Mouse (Mus musculus) gastrocnemius, adult 8-10 months (tissue): ENCODE results near the gene Epb41l5. TPM values are rescaled to one million over a fixed set of nuclear protein-coding genes. Genes with fewer than 3 reads are reported as not detected.
A peak's percentile ranks its signal among the peaks of the same experiment; 100 is the strongest.

ENCODE experiments used
- DNase-seq, 2 experiments: peaks; one replicate each; pipeline ENCODE4 v3.0.0; 2022; ENCODE audit warnings: low spot score in 2 of 2
- total RNA-seq, 4 experiments: library from RNA; stranded (reverse); gene quantifications; 2 replicates each; pipeline ENCODE4 v1.2.4; 2022

Epb41l5 gene
- total RNA-seq, result 1 to 10 TPM; 4.4 to 5.9 (median 5.6) TPM

DNA sequence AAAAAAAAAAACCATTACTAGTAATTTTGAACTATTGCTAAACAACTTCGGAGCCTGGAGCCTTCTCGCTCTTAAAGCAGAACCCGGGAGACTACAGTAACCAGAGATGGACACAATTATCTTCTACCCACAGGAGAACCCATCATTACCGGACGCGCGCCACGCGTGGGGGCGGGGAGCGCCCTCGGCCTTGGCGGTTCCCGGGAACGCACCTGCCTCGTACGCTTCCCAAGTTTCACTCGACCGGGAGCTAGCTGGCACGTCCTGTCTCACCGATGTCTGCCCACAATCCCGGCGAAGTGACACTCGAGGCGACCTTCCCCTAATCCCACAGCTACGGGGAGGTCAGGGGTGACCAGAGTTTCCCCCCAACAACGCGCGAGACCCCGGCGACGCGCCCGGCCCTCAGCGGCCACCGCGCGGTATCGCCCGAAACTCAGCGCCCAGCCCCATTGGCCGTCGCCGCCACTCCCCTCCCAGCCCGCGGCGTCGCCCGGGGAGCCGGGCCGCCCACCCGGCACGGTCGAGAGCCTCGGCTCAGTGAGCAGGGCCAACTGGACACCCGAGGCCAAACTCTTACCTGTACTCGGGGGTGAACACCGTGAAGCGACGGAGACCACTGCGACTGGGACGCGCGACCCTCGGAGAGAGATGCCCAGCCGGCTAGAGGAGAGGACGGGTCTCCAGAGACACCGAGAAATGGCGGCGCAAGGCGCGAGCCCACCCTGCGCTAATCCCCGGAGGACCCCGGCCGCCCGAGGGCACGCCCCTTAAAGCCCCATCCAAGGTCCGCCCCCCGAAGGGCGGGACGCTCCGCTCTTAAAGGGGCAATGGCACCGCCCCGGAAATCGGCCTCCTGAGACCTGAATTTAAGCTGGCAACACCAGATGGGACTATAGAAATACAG lies at the start of gene Epb41l5:
Gene Epb41l5, minus strand, starts transcription at position 796 of the 907 bp plus-strand sequence.
- peak; percentile 69 to 74 for DNase-seq

DNA sequence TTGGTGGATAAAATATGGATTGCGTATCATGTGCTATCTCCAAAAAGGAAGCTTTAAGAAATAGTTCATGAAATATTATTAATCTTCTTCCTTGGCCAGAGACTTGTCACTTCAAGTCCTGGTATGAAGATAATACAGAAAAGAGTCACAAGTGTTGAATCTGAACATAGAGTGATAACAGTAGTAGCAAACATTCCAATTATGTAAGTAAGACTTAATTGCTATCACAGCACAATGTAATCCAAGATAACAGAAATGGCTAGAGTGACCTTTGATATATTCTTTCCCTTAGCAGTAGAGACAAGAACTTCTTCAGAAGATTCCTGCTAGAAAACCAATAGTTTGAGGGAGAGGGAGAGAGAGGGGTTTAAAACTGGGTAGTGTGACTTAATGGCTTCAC lies 48.1 kb upstream of the Epb41l5 start:
- no peak for DNase-seq

DNA sequence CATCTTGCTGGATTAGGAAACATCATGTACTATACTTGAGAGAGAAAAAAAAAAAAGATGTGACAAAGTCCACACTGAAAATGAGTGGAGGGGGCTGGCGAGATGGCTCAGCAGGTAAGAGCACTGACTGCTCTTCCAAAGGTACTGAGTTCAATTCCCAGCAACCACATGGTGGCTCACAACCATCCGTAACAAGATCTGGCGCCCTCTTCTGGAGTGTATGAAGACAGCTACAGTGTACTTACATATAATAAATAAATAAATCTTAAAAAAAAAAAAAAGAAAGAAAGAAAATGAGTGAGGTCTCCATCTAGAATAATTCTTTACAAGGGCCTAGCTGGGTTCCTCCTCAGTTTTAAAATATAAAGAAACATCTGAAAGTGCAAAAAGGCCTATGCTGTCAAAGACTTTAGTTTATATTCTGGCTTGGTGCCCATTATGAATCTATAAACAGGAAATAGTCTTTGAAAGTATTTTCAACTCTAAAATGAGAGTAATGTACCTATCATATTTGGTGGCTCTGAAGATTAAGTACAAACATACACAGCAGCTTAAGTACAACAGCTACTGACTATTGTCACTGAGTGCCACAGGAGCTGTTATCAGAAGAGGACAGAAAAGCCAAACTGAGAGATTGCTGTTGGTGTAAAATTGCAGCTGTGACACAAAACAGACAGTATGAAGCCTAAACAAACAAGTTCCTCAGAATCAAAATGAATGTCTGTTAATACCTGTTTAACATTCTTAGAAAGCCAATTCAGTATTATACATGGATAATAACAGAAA lies 37.2 kb upstream of the Epb41l5 start:
- DNase-seq, result no peak

DNA sequence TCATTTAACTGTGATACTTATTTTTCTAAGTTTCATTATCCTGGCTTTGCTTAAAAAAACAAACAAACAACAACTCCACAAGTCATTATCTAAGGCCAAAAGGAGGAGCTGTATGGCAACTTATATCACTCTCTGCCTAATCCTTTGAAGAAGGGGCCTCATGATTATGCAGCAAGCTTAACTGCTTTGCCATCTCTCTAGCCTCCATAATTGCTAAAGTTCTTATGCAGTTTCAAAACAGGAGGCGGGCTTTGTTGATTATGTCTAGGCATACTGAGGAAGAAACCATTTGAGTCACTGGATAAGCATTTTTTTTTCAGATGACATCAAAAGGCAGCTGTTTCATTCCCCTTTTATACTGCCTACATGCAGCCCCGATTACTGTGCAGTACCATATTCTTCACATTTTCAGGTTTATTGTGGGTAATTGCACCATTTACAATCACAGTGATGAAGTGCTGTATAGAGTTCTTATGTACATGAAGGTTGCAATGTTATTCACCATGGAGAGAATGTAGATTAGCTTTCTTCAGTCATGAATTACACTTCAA lies 32.9 kb upstream of the Epb41l5 start:
- no peak for DNase-seq

DNA sequence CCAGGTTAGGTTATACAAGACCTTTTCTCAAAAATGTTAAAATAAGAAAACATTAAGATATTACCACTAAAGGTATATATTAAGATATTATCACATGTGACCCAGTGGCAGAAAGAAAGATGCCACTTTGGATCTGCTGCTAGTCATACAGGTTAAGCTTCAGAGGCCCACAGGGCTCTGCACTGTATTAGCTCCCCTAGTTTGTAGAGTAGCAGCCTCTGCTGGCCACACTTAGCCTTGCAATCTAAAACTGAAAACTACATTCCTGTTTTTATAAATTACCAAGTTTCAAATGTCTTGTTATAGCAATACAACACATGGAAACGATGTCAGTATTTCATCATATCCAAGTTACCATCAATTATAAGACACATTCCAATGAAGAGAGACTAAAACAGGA lies 26.2 kb upstream of the Epb41l5 start:
- DNase-seq, result no peak

DNA sequence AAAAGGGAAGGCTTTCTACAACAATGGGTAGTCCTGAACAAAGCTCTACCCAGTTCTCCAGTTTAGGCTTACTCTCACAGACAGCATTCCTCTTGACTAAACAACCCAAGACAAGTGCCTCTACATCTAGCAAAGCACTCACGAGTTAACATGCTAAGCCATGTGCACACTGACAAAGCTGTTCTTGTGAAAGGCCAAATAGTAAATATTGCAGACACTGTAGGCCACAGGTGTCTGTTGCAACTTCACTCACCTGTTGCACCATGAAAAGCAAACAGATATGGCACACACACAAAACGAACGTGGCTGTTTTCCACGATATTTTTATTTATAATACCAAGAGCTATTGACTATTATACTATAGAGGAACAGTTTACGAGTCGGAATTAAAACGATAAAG lies 18.1 kb upstream of the Epb41l5 start:
- DNase-seq, result no peak

DNA sequence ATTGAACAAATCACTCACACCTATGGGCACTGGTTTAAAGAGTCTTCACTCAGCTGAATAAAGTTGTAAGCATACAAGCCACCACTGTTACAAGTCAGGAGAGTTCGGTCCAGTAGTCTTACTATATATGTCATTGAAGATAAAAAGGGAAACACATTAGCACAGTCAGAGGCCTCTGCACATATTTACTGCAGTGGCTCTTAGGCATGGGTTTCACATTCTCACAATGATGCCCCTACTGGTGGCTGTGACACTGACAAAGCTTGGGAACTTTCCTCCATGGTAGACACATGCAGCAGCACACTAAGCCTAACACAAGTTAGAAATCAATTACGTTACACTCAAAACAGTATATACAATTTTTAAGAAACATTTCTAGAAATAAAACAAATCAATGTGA lies 5.5 kb upstream of the Epb41l5 start:
- no peak for DNase-seq

DNA sequence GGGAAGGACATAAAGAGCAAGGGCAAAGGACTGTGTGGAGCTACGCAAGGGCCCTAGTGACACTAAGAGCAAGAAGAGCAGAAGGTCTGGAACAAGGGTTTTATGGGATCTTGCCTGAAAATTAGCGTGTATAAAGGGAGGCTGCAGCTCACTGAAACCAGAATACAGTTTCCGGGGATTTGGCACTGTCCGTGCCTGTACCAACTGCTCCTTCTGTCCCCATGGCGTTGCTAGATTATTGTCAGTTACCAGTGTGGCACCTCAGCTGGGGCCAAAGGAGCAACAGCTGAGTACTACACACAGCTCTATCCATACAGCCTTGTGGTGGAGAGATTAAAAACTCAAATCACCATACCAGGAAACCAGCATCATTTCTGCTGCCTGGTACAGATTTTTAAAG lies 1.6 kb upstream of the Epb41l5 start:
- DNase-seq, result no peak

DNA sequence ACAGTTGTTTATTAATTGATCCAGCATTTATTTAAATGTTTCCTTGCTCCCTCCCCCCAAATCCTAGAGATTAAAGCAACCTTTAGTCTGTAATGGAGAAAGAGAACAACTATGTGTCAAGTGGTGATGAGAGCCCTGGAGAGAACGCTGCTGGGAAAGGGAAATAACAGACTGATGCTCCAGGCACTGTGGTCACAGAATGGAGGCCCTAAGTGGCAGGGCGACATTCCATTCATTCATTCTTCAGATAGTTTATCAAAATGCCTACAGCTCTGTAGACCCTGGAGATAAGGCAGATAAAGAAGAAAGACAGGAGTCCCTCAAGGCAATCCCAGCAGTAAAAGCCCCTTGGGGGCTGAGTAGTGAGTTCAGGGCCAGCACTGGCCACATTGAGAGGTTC lies 827 bp upstream of the Epb41l5 start:
- DNase-seq, result no peak

DNA sequence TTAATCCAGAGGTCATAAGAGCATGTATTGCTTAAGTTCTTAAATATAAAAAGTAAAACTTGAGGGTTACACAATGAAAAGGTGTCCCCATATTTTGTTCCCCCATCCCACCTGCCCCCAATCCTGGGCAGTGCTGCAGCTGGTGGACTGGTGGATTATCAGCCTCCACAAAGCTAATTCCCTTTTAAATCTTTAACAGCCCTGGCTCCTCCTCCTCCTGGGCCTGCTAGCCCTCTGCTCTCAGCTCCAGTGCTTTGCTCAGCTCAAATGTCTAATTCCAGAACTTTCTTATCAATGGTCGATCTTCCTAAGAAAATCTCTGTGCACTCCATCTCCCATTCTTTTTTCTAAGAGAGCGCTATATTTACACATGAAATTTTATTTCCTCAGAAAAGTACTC lies 2.4 kb downstream of the Epb41l5 start:
- DNase-seq, result no peak

DNA sequence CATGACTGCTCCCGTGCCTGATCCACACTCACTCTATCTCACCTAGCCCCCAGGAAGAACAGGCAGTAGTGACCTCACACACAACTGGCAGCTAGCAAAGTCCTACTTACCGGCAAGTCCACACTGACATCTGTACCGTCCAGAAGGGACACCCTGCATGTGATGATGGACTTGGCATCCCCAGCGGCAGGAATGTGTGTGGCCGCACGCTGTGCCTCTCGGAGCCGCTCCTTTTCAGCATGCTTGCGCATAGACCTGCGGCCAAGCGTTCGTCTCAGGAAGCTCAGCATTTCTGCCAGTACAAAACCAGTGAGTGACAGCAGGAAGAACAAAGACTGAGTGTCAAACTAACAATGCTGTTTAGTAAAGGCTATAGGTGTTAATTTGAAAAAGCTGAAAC lies 6.4 kb downstream of the Epb41l5 start:
- no peak for DNase-seq

DNA sequence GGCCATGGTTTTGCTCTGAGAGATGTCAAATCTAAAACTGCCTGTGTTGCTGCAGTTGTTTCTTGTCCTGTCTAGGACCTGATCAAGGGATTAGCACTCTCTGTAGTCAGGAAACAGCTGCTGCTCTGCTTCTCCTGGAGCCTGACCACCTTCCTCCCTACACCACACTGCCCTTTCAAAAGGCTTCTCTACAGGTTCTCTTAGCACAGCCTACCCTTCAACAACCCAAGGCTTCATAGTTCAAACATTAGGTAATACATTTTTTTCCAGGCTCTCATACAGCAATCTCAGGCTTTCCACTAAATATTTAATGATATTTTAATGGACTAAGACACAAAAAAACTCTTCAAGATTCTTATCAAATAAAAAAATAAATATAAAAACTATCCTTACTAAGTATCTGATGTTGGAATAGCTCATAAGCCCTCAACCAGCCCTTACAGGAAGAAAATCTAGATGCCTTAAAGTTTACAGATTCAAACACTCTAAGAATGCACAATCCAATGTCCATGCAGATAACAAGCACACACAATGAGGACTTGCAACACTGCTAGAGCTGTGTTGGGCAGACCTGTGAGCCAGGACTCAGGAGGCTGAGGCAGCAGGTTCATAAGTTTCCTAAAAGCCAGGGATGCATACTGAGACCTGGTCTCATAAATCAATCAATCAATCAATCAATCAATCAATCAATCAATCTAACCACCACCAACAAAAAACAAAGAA lies 7.5 kb downstream of the Epb41l5 start:
- DNase-seq, result no peak

DNA sequence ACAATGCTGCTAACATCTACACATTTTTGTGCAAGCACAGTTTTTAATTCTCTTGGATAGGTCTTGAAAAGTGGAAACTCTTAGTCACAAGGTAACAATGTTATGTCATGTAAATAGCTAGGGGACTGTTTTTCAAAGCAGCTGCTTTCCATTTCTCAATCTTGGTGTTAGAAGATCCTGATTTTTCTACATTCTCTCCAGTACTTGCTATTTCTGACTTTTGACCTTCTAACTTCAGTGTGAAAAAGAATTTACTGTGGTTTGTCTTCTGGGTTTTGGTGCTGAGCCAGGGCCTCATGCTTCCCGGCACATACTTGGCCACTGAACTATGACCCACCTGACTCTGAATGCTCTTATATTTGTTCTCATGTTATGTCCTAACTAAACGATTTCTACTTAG lies 8.8 kb downstream of the Epb41l5 start:
- DNase-seq, result no peak

DNA sequence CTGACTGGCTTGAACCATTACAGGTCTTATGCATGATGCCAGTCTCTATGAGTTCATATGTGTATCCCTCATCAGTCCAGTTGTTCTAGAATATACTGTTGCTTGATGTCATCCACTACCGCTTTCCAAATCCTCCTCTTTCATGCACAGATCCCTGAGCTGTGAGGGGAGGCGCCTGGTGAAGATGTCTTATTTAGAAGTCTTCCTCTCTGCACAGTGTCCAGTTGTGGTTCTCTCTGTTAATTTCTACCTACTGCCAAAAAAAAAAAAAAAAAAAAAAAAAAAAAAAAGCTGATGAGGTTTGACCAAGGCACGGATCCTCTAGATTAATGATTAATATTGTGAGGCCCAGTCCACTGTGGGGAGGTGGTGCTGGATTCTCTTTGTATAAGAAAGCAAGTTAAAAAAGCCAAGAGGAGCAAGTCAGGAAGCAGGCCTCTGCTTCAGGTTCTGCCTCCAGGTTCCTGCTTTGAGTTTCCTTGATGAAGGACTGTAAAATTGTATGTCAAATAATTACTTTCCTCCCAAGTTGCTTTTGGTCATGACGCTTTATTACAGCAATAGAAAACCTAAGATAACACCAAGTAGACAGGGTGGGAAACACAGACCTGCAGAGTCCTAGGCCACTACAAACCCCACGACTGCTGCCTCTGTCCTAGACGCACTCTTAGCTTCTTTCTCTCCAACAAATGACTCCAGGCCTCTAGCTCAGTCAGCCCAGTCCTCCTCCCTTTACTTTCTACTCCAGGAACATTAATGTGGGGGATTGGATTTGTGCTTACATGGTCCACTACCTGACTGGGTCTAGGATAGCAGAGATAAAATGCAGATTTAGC lies 11.4 kb downstream of the Epb41l5 start:
- DNase-seq, result no peak

DNA sequence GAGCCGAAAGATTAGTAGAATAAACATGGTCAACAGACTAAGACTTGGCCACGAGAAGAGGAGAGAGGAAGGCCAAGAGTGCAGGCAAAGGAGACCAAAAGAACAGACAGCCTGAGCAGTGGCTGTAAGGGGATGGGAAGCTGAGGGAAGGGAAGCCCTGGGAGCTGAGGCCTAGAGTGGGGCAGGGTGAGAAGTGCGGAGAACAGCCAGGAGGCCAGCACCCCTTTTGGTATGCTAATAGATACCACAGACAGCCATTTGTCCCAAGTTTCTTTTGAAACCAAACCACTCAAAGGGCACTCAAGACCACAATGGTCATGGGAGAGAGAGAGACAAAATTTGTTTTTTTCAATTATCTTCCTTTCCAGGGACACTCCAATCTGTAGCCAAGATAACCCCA lies 14.1 kb downstream of the Epb41l5 start:
- no peak for DNase-seq

DNA sequence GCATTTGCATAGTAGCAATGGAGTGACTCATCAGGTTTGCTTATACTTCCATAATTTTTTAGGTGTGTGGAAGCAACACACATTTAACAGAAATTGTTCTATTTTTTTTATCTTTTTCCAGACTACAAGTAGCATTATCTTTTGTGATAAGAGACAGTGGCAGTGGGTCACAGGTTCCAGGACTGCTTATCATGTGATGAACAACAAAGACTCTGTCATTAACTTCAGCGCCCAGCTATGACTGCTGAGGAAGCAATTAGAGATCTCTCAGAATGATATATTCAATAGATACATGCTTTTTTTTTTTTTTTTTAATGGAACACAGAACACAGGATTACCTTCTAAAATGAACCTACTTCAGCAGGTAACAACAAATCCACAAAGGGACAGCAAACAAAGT lies 18.4 kb downstream of the Epb41l5 start:
- DNase-seq, result no peak

DNA sequence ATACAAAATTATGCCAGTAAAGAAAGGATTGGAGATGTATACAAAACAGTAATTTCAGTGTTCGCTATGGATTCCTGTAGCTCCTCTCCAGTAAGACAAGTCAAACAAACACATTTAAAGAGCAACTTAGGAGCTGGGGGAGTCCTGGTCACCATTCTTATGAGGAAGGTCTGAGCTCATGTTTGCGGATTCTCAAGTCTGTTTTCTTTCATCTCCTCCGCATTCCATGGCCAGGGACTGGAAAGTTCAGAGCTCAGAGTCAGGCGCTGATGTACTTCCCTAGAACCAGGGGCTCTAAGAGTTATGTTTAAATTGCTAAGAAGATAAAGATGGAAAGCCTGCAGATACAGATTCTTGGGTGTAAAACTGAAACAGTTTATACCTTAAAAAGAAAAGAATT lies 22.0 kb downstream of the Epb41l5 start:
- no peak for DNase-seq

DNA sequence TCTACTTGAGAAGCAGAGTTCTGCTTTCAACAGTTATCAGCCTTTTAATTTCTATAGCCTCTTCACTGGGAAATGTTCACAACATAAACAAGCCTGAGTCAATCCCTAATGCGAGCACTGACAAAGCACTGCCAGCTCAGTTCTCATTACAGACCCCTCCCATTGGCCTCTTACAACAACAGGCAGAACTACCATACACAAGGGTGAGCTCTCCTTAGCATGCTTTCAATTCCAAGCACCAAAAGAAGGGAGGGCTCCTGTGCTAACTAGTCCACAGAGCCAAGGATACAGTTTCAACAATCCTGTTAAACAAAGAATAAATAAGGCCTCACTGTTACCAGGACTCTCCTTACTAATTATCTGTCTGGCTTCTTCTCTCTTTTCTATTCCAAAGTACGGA lies 24.4 kb downstream of the Epb41l5 start:
- no peak for DNase-seq

DNA sequence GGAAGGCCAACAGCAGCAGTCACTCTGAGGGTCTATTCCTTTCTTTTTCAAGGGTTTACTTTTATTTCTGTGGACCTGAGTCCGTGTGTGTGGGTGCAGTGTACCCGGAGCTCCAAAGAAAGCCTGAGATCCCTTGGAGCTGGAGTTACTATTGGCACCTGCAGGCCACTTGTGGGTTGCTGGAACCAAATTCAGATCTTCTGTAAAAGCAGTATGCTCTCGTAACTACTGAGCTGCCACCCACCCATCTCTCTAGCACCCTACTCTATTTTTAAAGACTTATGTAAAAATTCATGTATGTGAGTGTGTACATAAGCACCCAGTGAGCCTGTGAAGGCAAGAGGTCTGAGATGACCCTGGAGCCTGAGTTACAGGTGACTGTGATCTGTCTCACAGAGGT lies 43.4 kb downstream of the Epb41l5 start:
- no peak for DNase-seq

DNA sequence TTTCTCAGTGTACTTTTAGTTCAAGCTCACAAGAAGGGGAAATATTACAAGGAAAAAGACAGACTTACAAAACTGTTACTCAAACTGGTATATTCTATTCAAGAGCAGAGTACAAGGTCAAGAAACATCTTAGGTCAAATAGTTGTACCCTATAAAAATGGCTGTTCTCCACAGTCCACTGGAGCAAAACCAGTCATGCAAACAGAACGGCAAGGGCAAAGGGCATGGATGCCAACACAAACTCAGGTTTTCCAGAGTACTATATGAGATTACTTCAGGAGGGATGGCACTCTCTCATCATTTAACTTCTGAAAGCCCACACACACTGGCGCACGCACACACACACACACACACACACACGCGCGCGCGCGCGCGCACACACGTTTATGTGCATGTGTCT lies 46.4 kb downstream of the Epb41l5 start:
- DNase-seq, result no peak

DNA sequence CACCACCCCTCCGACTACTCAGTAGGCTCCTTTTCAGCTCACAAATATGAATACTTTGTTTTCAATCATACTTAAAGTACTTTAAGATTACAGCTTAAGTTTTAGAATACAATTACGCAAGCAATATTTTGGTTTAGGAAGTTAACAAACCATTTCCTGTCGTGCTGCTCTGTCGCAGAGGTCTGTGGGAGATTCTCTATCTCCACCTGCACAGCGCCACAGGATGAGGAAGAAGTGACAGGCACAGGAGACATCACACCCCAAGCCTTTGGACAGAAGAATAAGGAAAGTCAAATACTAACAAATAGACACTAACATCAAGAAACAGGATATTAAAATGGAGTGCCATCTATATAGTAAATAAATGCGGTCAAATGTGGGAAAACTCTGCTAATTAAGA lies 49.9 kb downstream of the Epb41l5 start:
- no peak for DNase-seq
